Mouse (Mus musculus) megakaryocyte, embryonic 14.5 days (primary cell): Measurements from ENCODE around the gene Gpr33. TPM values are rescaled to one million over a fixed set of nuclear protein-coding genes. Genes with fewer than 3 reads are reported as not detected.

Experiments
- H3K27me3 ChIP-seq: replicated peaks from 2 replicates; pipeline ENCODE3; 2012; ENCODE audit warnings: inconsistent platforms
- H3K36me3 ChIP-seq: replicated peaks from 2 replicates; pipeline ENCODE3; 2012; ENCODE audit warnings: low read length, inconsistent platforms, mixed read lengths
- H3K4me1 ChIP-seq: 2 replicates; pipeline ENCODE4 v1.6.1; 2012; ENCODE audit warnings: inconsistent platforms
- H3K4me3 ChIP-seq: replicated peaks from 2 replicates; pipeline ENCODE3; 2012; ENCODE audit warnings: moderate library complexity, mild to moderate bottlenecking, inconsistent platforms
- H3K9me3 ChIP-seq: 2 replicates; pipeline ENCODE4 v1.6.1; 2012; ENCODE audit warnings: inconsistent platforms
- FLI1 ChIP-seq: IDR thresholded peaks from 2 replicates; pipeline ENCODE4 v1.6.1; 2012; ENCODE audit warnings: low read length, inconsistent platforms, mixed read lengths
- GATA1 ChIP-seq: IDR thresholded peaks from 3 replicates; pipeline ENCODE4 v1.6.1; 2012; ENCODE audit warnings: mixed read lengths, low read length, inconsistent platforms, borderline replicate concordance
- polyA plus RNA-seq: library from polyadenylated mRNA; stranded (reverse); fragments of >175 nt; gene quantifications from 2 replicates; pipeline ENCODE4 v1.2.3, GENCODE M21; 2012; ENCODE audit warnings: low replicate concordance; ENCODE audit not compliant: insufficient read depth

Gene Gpr33
- polyA plus RNA-seq, 1 experiment = not detected

GRCm38 (mm10) chr12:51988536-51988935, 39.3 kb downstream of the Gpr33 start:
- Histone ChIP-seq H3K4me1 (peaks cover 38% of the 10 kb centered on the region), H3K9me3 (no peaks in the 10 kb centered on the region), H3K4me3 (no peak overlapping the region), H3K36me3 (peaks cover 21% of the 10 kb centered on the region), H3K27me3 (peaks cover 4% of the 10 kb centered on the region)
- TF ChIP-seq GATA1 (no peak), FLI1 (no peak)

DNA sequence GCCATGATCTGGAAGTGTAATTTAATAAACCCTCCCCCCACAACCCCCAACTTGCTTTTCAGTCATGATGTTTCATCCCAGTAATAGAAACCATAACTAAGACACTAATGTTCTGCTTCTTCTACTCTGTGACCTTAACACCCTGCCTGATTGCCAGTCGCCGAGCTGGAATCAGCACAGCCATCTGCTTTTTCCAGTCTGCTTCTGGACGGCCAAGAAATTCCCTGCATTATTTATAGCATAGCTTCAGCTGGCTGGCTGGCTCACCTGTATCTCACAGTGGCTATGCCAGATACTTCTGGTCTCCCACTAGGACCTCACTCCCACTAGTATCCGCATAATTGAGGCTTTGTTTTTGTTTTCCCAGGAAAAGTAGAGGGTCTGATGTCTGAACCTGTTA, 42.0 kb downstream of the Gpr33 start:
- no peak for TF ChIP-seq FLI1
- no peak for TF ChIP-seq GATA1
- peaks cover 48% of the 10 kb centered on the region for H3K4me1 ChIP-seq
- peaks cover 5% of the 10 kb centered on the region for H3K27me3 ChIP-seq
- peaks cover 11% of the 10 kb centered on the region for H3K36me3 ChIP-seq
- H3K4me3 ChIP-seq = no peak overlapping the region
- no peaks in the 10 kb centered on the region for H3K9me3 ChIP-seq

GRCm38 (mm10) chr12:51985163-51985748, 42.6 kb downstream of the Gpr33 start:
- Histone ChIP-seq H3K4me3 (peak overlapping the region; percentile 56), H3K9me3 (no peaks in the 10 kb centered on the region), H3K4me1 (peaks cover 43% of the 10 kb centered on the region), H3K36me3 (peaks cover 6% of the 10 kb centered on the region), H3K27me3 (peaks cover 5% of the 10 kb centered on the region)
- TF ChIP-seq FLI1 = no peak
- no peak; the same call in 2 of the 3 replicates for TF ChIP-seq GATA1

DNA sequence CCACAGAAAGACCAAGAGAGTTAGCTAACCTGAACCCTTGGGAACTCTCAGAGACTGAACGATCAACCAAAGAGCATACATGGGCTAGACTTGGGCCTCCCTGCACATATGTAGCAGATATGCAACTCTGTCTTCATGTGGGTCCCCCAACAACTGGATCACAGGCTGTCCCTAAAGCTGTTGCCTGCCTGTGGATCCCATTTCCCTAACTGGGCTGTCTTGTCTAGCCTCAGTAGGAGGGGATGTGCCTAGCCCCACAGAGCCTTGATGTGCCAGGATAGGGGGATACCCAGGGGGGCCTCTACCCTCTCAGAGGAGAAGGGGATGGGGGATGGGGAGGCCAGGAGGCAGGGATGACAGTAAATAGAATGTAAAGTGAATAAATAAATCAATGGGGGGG, 44.2 kb downstream of the Gpr33 start:
- Histone ChIP-seq H3K36me3 (peaks cover 4% of the 10 kb centered on the region), H3K4me3 (no peak overlapping the region), H3K27me3 (peaks cover 5% of the 10 kb centered on the region), H3K4me1 (peaks cover 36% of the 10 kb centered on the region), H3K9me3 (no peaks in the 10 kb centered on the region)
- TF ChIP-seq GATA1 (no peak), FLI1 (no peak)

GRCm38 (mm10) chr12:51976531-51976930, 51.3 kb downstream of the Gpr33 start:
- peaks cover 20% of the 10 kb centered on the region for H3K36me3 ChIP-seq
- H3K9me3 ChIP-seq = peaks cover 16% of the 10 kb centered on the region
- TF ChIP-seq FLI1 = no peak
- no peak for TF ChIP-seq GATA1

GRCm38 (mm10) chr12:51974381-51974780, 53.5 kb downstream of the Gpr33 start:
- TF ChIP-seq GATA1 (no peak), FLI1 (no peak)
- H3K4me1 ChIP-seq = peaks cover 37% of the 10 kb centered on the region

More at GRCm38 (mm10) chr12:51976531-51976930, 51.3 kb downstream of the Gpr33 start:
- H3K4me3 ChIP-seq = peak overlapping the region; percentile 5
- H3K27me3 ChIP-seq = no peaks in the 10 kb centered on the region
- peaks cover 29% of the 10 kb centered on the region for H3K4me1 ChIP-seq

More at GRCm38 (mm10) chr12:51974381-51974780, 53.5 kb downstream of the Gpr33 start:
- H3K36me3 ChIP-seq = peaks cover 20% of the 10 kb centered on the region
- H3K27me3 ChIP-seq = no peaks in the 10 kb centered on the region
- no peak overlapping the region for H3K4me3 ChIP-seq
- H3K9me3 ChIP-seq = peaks cover 16% of the 10 kb centered on the region

Other genes starting within 250 kb of the Gpr33 start
- gene Hectd1, start 198.5 kb downstream of the Gpr33 start, polyA plus RNA-seq = 0.77 and 2.0 TPM in 2 replicates
- 2.8 and 3.5 TPM in 2 replicates for gene Heatr5a, start 56.7 kb downstream of the Gpr33 start, polyA plus RNA-seq
- gene Dtd2, start 21.6 kb downstream of the Gpr33 start, polyA plus RNA-seq = 5.4 and 7.3 TPM in 2 replicates
- 4.2 TPM in 1 of 2 replicates, not detected in the other for gene Nubpl, start 69.7 kb upstream of the Gpr33 start, polyA plus RNA-seq